Mouse (Mus musculus): ENCODE measurements around the gene Gm3012. TPM values are rescaled to one million over a fixed set of nuclear protein-coding genes. Genes with fewer than 3 reads are reported as not detected.
"Not testable (repeated sequence)": the region's sequence is repeated elsewhere in the genome, so short reads cannot be mapped to it uniquely, and the experiment has no call there.

The Gm3012 gene
- polyA plus RNA-seq (2012; rRNA removed): not detected in 2 replicates

DNA sequence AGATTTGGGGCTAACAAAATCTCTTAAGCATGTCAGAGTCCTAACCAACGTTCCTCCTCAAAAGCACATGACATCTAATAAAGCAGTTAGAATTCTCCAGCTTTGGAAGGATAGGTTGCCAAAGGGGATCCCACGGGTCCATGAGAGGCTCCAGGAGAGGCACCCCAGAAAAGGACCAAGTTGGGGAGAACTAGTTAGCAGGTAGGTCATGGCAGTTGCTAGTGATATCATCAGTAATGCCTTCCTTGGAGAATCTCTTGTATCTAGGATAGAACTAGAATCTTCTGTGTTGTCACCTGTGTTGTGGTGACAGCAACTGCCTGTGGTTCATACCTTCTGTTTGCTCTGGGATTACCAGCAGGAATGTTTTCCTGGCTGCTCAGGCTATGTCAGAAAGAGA, at the start of gene Gm3012:
TSS of gene Gm3012 (plus strand) at position 301 of the 400 bp plus-strand sequence.
- not testable (repeated sequence) for H3K27ac ChIP-seq (ENCODE audit: insufficient read depth, low read depth, low read length); H3K4me3 ChIP-seq (ENCODE audit: low read depth, low read length); H3K4me1 ChIP-seq (ENCODE audit: control insufficient read depth, insufficient read depth, insufficient read length, low read length); H3K27me3 ChIP-seq (ENCODE audit: control insufficient read depth, insufficient read depth, low read length); H3K36me3 ChIP-seq (ENCODE audit: control insufficient read depth, insufficient read depth, low read length)
- no CpG with 5 or more reads among the region's 2 CpGs for WGBS

DNA sequence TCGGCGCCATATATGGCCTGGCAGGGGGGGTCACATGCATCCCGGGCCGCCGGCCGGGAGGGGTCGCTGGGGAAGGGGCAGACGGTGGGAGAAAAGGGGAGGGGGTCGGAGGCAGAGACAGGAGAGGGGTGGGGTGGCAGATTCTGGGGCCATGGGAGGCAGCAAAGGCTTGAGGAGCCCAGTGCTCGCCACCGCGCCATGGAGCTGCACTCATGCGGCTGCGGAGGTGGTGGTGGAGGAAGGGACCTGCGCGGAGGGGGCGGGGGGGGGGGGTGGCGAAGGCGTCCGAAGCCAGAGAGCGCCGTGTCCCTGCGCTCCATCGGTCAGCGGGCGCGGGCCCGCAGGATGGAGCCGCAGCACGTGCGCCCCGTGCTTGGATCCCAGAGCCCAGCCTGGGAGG, 17.4 kb downstream of the Gm3012 start, which contains the start of gene Gm3020:
TSS of gene Gm3020 (plus strand) at position 301 of the 400 bp plus-strand sequence.
- not testable (repeated sequence) for H3K27me3 ChIP-seq (ENCODE audit: control insufficient read depth, insufficient read depth, low read length); H3K4me3 ChIP-seq (ENCODE audit: low read depth, low read length); H3K27ac ChIP-seq (ENCODE audit: insufficient read depth, low read depth, low read length); H3K4me1 ChIP-seq (ENCODE audit: control insufficient read depth, insufficient read depth, insufficient read length, low read length); H3K36me3 ChIP-seq (ENCODE audit: control insufficient read depth, insufficient read depth, low read length)
- no CpG with 5 or more reads among the region's 32 CpGs for WGBS

DNA sequence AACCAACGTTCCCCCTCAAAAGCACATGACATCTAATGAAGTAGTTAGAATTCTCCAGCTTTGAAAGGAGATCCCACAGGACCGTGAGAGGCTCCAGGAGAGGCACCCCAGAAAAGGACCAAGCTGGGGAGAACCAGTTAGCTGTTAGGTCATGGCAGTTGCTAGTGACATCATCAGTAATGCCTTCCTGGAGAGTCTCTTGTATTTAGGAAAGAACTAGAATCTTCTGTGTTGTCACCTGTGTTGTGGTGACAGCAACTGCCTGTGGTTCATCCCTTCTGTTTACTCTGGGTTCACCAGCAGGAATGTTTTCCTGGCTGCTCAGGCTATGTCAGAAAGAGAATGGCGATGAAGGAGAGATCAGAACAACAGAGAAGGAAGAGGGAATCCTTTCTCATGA, 54.2 kb downstream of the Gm3012 start, which contains the start of gene Gm3043:
TSS of gene Gm3043 (plus strand) at position 301 of the 400 bp plus-strand sequence.
- H3K27ac ChIP-seq (ENCODE audit: insufficient read depth, low read depth, low read length); H3K4me1 ChIP-seq (ENCODE audit: control insufficient read depth, insufficient read depth, insufficient read length, low read length); H3K4me3 ChIP-seq (ENCODE audit: low read depth, low read length); H3K36me3 ChIP-seq (ENCODE audit: control insufficient read depth, insufficient read depth, low read length); H3K27me3 ChIP-seq (ENCODE audit: control insufficient read depth, insufficient read depth, low read length): not testable (repeated sequence)
- WGBS: no CpG with 5 or more reads among the region's 3 CpGs

Other genes starting within 250 kb of the Gm3012 start
- gene Gm10413, start 239.4 kb upstream of the Gm3012 start, polyA plus RNA-seq (2012; rRNA removed): not detected in 2 replicates
- gene Gm10409, start 221.9 kb upstream of the Gm3012 start, polyA plus RNA-seq (2012; rRNA removed): not detected in 2 replicates
- gene Gm3005, start 206.4 kb upstream of the Gm3012 start, polyA plus RNA-seq (2012; rRNA removed): not detected in 2 replicates
- gene Gm10408, start 185.1 kb upstream of the Gm3012 start, polyA plus RNA-seq (2012; rRNA removed): not detected in 2 replicates
- gene Gm3020, start 17.5 kb downstream of the Gm3012 start, polyA plus RNA-seq (2012; rRNA removed): not detected in 2 replicates
- gene Gm3043, start 54.3 kb downstream of the Gm3012 start, polyA plus RNA-seq (2012; rRNA removed): not detected in 2 replicates
- not detected in 2 replicates for gene Gm3002, start 175.6 kb downstream of the Gm3012 start, polyA plus RNA-seq (2012; rRNA removed)
- gene Gm3033, start 211.7 kb downstream of the Gm3012 start, polyA plus RNA-seq (2012; rRNA removed): 0.06 TPM in 1 of 2 replicates, not detected in the other
- gene Gm2916, start 249.7 kb downstream of the Gm3012 start, polyA plus RNA-seq (2012; rRNA removed): not detected in 2 replicates